Mouse (Mus musculus) hindbrain, embryonic 13.5 days (tissue): ENCODE measurements around the gene Olfr1336. TPM values are rescaled to one million over a fixed set of nuclear protein-coding genes. Genes with fewer than 3 reads are reported as not detected.

Experiments used
- ATAC-seq: fragments of 200-750 bp; cut with Nextera tagmentation; 2 replicates; pipeline ENCODE4 v1.8.0; 2017; ENCODE audit warnings: moderate TSS enrichment; ENCODE audit not compliant: low FRiP score
- H3K27ac ChIP-seq: fragments of 300-500 bp; sonication (generic); 2 replicates; pipeline ENCODE4 v1.5.1; 2015; ENCODE audit warnings: inconsistent platforms, mild to moderate bottlenecking, moderate library complexity
- H3K27me3 ChIP-seq: fragments of 300-500 bp; sonication (generic); 2 replicates; pipeline ENCODE4 v1.6.1; 2015; ENCODE audit warnings: mild to moderate bottlenecking, inconsistent platforms
- H3K36me3 ChIP-seq: fragments of 300-500 bp; sonication (generic); 2 replicates; pipeline ENCODE4 v1.6.1; 2015; ENCODE audit warnings: mild to moderate bottlenecking, inconsistent platforms
- H3K4me1 ChIP-seq: fragments of 300-500 bp; sonication (generic); replicated peaks from 2 replicates; pipeline ENCODE4 v1.6.1; 2015; ENCODE audit warnings: inconsistent platforms
- H3K4me2 ChIP-seq: fragments of 300-500 bp; sonication (generic); 2 replicates; pipeline ENCODE4 v1.6.1; 2015; ENCODE audit warnings: inconsistent platforms, mild to moderate bottlenecking, moderate library complexity
- H3K4me3 ChIP-seq: fragments of 300-500 bp; sonication (generic); 2 replicates; pipeline ENCODE4 v1.5.1; 2015; ENCODE audit warnings: mild to moderate bottlenecking, inconsistent platforms
- H3K9ac ChIP-seq: fragments of 300-500 bp; sonication (generic); 2 replicates; pipeline ENCODE4 v1.6.1; 2015; ENCODE audit warnings: mild to moderate bottlenecking, inconsistent platforms
- H3K9me3 ChIP-seq: fragments of 300-500 bp; sonication (generic); 2 replicates; pipeline ENCODE4 v1.6.1; 2016; ENCODE audit warnings: inconsistent platforms
- WGBS: fragments of 180-500 bp; shearing (Covaris S2); methylation state at CpG from one replicate; pipeline ENCODE4 v1.1.7; 2015; 5-methylcytosine and 5-hydroxymethylcytosine counted together
- polyA plus RNA-seq: library from polyadenylated mRNA; unstranded; fragments of >200 nt; fragmentation: Nextera tagmentation; extraction: Ambion mirVana; gene quantifications from 2 replicates; pipeline ENCODE4 v1.2.1, GENCODE M21; 2015

Gene Olfr1336
- polyA plus RNA-seq, 1 experiment from 2014 or later: 0.03 TPM

DNA sequence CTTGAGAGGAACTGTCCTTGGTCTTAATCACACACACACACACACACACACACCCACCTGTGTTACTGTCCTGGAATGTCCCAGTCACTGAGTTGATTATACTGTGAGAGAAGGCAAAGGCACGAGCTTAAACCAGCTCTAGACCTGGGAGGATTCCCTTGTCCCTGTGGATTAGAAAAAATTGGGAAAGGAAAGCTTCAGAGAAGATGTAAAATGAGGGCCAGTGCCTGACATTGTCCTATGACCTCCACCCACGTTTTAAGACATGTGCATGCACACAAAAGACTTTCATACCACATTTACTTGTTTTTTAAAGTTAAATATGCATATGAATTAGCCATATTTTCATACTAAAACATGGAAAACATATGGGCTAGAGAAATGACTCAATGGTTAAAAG, 30.9 kb downstream of the Olfr1336 start, which contains the start of gene Olfr5:
Olfr5 (minus strand) TSS at position 101 of the 400 bp plus-strand sequence.
- H3K4me1 ChIP-seq: no peaks in the 10 kb centered on the region
- 52% methylated on average over 2 of the region's 2 CpGs for WGBS
- ATAC-seq: no peak

DNA sequence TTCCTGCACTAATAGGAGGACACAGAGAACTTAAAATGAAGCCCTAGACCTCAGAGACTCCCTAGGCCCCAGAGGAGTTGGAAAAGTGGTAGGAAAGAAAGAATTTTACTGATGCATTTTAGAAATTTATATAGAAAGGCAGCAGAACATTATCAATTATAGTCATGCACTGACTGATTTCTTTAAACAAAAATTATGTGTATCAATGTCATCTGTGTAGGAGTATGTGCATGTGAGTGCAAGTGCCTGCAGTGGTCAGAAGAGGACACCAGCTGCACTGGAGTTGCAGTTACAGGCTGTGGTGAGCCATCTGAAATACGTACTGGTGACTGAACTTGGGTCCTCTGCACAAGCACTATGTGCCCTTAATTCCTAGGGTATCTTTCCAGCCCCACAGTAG, 43.7 kb downstream of the Olfr1336 start, which contains the start of gene Olfr1347:
Olfr1347 (minus strand) TSS at position 101 of the 400 bp plus-strand sequence.
- WGBS: 66% methylated on average over 1 of the region's 1 CpGs
- H3K9me3 ChIP-seq: 0 out of 2 replicates have a peak, but pooled peaks cover 4% of the 10 kb centered on the region
- no peaks in the 10 kb centered on the region for H3K4me1 ChIP-seq

More for the DNA sequence above, 30.9 kb downstream of the Olfr1336 start, which contains the start of gene Olfr5:
- no peak within 1 kb of the TSS for H3K9ac ChIP-seq
- H3K9me3 ChIP-seq: no peaks in the 10 kb centered on the region
- no peaks in the 10 kb centered on the region for H3K36me3 ChIP-seq
- H3K27ac ChIP-seq: no peak within 1 kb of the TSS
- H3K4me2 ChIP-seq: no peak within 1 kb of the TSS
- no peaks in the 10 kb centered on the region for H3K27me3 ChIP-seq
- no peak within 1 kb of the TSS for H3K4me3 ChIP-seq

DNA sequence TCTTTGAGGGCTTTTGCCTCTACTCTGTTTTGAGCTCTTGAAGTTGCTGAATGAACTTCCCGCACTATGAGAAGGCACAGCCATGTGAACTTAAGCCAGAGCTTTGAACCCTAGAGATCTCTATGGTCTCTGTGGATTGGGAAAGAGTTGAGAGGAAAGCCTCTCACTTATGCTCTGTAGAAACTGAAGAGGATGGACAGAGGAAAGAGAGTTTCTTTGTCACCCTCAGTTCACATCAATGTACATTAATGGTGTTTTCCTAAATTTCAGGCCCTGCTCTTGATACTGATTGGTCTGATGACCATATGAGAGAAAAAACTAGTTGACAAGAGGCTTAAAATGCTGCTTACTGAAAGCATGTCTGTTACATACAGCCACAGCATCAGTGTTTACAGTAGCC, 52.7 kb downstream of the Olfr1336 start, which contains the start of gene Olfr1348:
Olfr1348 (minus strand) TSS at position 101 of the 400 bp plus-strand sequence.
- WGBS: 94% methylated on average over 1 of the region's 1 CpGs
- no peak within 1 kb of the TSS for H3K4me2 ChIP-seq
- H3K27me3 ChIP-seq: no peaks in the 10 kb centered on the region
- no peaks in the 10 kb centered on the region for H3K36me3 ChIP-seq
- no peak for ATAC-seq
- no peaks in the 10 kb centered on the region for H3K4me1 ChIP-seq
- no peak within 1 kb of the TSS for H3K9ac ChIP-seq
- 0 out of 2 replicates have a peak, but pooled peaks cover 3% of the 10 kb centered on the region for H3K9me3 ChIP-seq
- H3K4me3 ChIP-seq: no peak within 1 kb of the TSS
- H3K27ac ChIP-seq: no peak within 1 kb of the TSS

More for the DNA sequence above, 43.7 kb downstream of the Olfr1336 start, which contains the start of gene Olfr1347:
- no peak for ATAC-seq
- H3K27ac ChIP-seq: no peak within 1 kb of the TSS
- no peak within 1 kb of the TSS for H3K9ac ChIP-seq
- no peak within 1 kb of the TSS for H3K4me2 ChIP-seq
- no peak within 1 kb of the TSS for H3K4me3 ChIP-seq
- H3K27me3 ChIP-seq: no peaks in the 10 kb centered on the region
- no peaks in the 10 kb centered on the region for H3K36me3 ChIP-seq

Other genes with a start within 250 kb of the Olfr1336 start
- not detected in 2 replicates for gene Zscan5b, start 233.9 kb upstream of the Olfr1336 start, polyA plus RNA-seq
- 0.26 TPM in 1 of 2 replicates, not detected in the other for gene Epp13, start 203.5 kb upstream of the Olfr1336 start, polyA plus RNA-seq
- 20.2 and 22.7 TPM in 2 replicates for gene Zfp667, start 169.6 kb upstream of the Olfr1336 start, polyA plus RNA-seq
- gene Zfp583, start 124.9 kb upstream of the Olfr1336 start, polyA plus RNA-seq: 13.0 and 15.7 TPM in 2 replicates
- 6.7 and 9.0 TPM in 2 replicates for gene Gm3854, start 112.4 kb upstream of the Olfr1336 start, polyA plus RNA-seq
- gene Zfp78, start 92.9 kb upstream of the Olfr1336 start, polyA plus RNA-seq: 3.6 and 4.2 TPM in 2 replicates
- gene Zfp28, start 72.9 kb upstream of the Olfr1336 start, polyA plus RNA-seq: 16.2 and 17.0 TPM in 2 replicates
- 3.7 and 4.2 TPM in 2 replicates for gene Smim17, start 57.5 kb upstream of the Olfr1336 start, polyA plus RNA-seq
- gene Gm20715, start 45.9 kb upstream of the Olfr1336 start, polyA plus RNA-seq: 0.09 TPM in 2 replicates
- not detected in 2 replicates for gene Olfr1344, start 17.5 kb upstream of the Olfr1336 start, polyA plus RNA-seq
- not detected in 2 replicates for gene Olfr1346, start 10.9 kb downstream of the Olfr1336 start, polyA plus RNA-seq
- not detected in 2 replicates for gene Olfr5, start 30.8 kb downstream of the Olfr1336 start, polyA plus RNA-seq
- not detected in 2 replicates for gene Olfr1347, start 43.6 kb downstream of the Olfr1336 start, polyA plus RNA-seq
- not detected in 2 replicates for gene Olfr1348, start 52.6 kb downstream of the Olfr1336 start, polyA plus RNA-seq
- not detected in 2 replicates for gene Olfr1349, start 66.8 kb downstream of the Olfr1336 start, polyA plus RNA-seq
- not detected in 2 replicates for gene Olfr1350, start 108.7 kb downstream of the Olfr1336 start, polyA plus RNA-seq
- 2.6 and 3.9 TPM in 2 replicates for gene Zim1, start 240.3 kb downstream of the Olfr1336 start, polyA plus RNA-seq